Mouse (Mus musculus) retina, postnatal 7 days (tissue): ENCODE data around the gene Ifitm7.
"Not testable (repeated sequence)": the region's sequence is repeated elsewhere in the genome, so short reads cannot be mapped to it uniquely, and the experiment has no call there.

Experiments
- DNase-seq: peaks from one replicate; pipeline ENCODE4 v3.0.0-alpha.2; 2012; ENCODE audit warnings: low read depth, low spot score

The Ifitm7 gene

GRCm38 (mm10) chr16:13986574-13987478 lies at the start of gene Ifitm7, which contains the start of gene 2900011O08Rik:
Gene Ifitm7 (minus strand): TSS chr16:13986888.
Gene 2900011O08Rik (plus strand): TSS chr16:13986604.
- DNase-seq = no peak

DNA sequence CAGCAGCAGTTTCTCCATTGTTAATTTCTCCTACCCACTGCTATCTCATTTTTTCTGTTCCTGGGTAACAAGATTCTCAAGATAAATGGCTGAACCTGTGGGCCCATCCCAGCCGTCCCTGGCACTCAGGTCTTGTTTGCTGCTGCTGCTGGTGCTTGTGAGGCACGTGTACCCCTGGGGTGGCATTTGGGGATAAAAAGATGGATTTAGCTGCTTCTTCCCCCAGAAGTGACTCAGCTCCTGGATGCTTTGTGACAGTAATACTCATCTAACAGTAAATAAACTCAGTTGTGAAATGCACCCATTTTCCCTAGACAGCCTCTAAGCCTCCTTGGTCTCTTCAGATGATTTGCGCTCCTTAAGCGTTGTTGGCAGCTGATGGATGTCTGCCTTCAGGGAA lies 46.4 kb upstream of the Ifitm7 start:
- no peak for DNase-seq

DNA sequence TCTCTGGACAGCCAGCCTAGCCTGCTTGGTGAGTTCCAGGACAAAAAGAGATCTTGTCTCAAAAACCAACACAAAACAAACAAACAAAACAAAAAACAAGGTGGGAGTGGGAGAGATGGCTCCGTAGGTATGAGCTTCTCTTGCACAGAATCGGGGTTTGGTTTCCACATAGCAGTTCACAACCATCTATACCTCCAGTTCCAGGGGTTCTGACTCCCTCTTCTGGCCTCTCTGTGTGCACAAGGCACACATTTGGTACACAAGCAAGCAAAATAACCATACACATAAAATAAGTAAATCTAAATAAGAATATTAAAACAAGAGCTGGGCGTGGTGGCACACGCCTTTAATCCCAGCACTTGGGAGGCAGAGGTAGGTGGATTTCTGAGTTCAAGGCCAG lies 44.0 kb upstream of the Ifitm7 start:
- no peak for DNase-seq

GRCm38 (mm10) chr16:14029851-14030250 lies 43.2 kb upstream of the Ifitm7 start:
- no peak for DNase-seq

DNA sequence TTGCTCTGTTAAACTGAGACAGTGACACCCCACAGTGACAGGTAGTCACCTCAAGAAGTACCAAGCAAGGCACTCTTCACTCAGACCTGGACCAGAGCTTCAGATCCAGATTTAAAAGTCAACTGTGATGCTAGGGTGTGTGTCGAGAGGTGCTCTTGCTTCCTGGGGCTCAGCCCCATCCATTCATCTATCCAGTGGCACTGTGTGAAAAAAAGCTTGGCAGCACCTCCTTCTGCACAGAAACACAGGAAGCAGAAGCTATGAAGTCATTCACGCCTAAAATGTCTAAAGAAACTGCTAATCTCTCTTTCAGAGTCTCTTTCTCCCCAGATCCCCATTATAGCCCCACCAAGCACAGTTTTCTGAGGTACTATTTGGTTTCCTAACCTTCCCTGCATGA lies 42.4 kb upstream of the Ifitm7 start:
- no peak for DNase-seq

GRCm38 (mm10) chr16:14025091-14025990 lies 38.7 kb upstream of the Ifitm7 start:
- DNase-seq = no peak

DNA sequence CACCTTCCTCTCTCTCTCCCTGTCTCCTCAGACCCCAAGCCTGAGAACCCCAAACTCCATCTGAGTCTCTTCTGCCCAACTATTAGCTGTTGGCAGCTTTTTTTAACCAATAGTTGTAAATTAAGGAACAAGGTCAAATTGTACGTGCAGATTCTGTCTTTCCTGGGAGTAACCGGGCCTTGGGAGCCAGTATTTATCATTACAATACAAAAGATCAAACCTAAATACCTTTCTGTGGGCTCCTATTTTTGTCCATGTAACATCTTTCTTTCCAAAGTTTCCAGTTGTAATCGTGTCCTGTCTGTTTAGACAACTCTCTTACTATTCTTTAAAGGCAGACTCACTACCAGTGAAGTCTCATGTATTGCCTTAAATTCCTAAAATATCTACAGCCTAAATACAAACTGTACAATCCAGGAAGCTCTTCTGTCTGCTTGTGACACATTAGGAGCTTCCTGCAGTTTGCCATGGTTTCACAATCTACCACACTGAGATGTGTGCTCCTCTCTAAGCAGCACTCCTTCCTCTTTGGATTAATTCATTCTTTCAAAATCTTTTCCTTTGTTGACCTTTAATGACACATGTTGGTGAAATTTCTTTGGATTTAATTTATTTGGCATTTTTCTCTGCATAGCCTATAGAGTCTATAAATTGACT lies 34.6 kb upstream of the Ifitm7 start:
- DNase-seq = no peak

DNA sequence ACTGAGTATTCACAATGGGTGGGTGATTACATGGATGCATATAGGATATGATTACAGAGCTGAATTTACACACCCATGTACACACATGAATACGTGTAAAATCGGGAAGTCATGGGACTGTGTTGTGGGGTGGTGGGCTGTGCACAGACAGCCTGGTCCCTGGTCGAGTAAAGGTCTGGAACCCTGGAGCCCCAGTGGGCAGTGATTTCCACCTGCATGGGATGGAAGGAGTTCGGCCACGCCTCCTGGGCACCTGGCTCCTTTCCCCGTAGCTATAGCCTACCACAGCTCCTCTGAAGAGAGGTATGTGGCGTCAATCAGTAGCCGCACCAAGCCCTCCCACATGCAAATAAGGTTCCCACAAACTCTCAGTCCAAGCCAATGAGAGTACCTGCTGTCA lies 30.6 kb upstream of the Ifitm7 start:
- no peak for DNase-seq

GRCm38 (mm10) chr16:14009966-14010365 lies 23.3 kb upstream of the Ifitm7 start:
- DNase-seq = no peak

DNA sequence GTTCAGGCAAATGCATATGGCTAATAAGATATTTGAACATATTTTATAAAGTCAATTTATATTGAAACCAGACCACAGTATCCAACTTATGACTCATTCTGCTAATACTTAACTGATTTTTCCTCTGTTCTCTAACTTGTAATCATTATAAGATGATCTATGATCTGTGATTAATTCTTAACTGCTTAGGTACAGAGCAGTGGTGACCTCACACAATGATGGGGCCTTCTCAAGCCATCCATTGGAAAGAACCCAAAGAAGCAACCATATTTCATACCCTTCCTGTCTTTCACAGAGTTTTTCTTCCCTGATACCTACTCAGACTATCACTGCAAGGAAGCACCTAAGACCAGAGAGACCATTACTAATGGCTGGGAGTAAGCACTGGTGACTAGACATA lies 22.0 kb upstream of the Ifitm7 start:
- DNase-seq = no peak

GRCm38 (mm10) chr16:14008081-14008480 lies 21.4 kb upstream of the Ifitm7 start:
- DNase-seq = no peak

- DNase-seq = no peak
These were observed 18.6 kb upstream of the Ifitm7 start for GRCm38 (mm10) chr16:14005266-14005665.

DNA sequence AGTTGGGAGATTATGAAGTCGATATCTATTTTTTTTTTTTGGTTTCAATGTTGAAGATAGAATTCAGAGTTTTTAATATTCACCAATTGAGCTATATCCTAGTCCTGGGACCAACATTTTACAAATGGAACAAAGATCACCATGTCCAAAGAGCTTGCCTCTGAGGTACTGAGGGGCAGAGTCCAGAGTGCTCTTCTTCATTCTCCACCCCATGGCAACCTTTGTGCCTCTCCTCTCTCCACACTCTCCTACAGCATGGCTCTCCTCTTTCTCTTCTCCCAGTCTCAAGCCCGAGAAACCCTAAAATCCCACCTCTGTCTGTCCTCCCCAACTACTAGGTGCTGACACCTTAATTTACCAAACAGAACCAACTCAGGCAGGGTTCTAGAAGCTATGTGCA lies 18.0 kb upstream of the Ifitm7 start:
- no peak for DNase-seq

- no peak for DNase-seq
These were observed 17.5 kb upstream of the Ifitm7 start for GRCm38 (mm10) chr16:14004170-14004569.

GRCm38 (mm10) chr16:14003386-14004130 lies 16.9 kb upstream of the Ifitm7 start:
- DNase-seq = no peak

GRCm38 (mm10) chr16:13994502-13994901 lies 7.8 kb upstream of the Ifitm7 start:
- no peak for DNase-seq

DNA sequence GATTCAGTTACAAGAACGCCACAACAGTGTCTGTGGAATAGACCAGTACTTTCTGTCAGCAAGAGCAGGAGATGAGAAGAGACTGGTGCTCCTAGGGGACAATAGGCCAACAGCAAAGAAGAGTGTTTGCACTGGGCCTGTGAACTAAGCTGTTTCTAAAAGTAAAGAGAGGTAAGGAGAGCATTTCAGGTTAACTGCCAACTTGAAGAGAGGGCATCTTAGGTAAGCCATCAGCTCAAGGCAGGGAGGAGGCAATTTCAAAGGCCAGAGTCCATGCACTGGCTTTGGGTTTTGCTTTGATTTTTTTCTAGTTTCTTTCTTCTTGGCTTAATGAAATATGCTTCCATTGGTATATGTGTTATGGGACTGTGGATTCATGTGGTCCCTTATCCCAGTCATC lies 7.4 kb upstream of the Ifitm7 start:
- DNase-seq = no peak

GRCm38 (mm10) chr16:13992518-13993248 lies 6.0 kb upstream of the Ifitm7 start:
- DNase-seq = no peak

- DNase-seq = no peak
These were observed 503 bp downstream of the Ifitm7 start for GRCm38 (mm10) chr16:13986197-13986573.

GRCm38 (mm10) chr16:13983161-13983560 lies 3.5 kb downstream of the Ifitm7 start:
- no peak for DNase-seq

- DNase-seq = not testable (repeated sequence)
These were observed 5.0 kb downstream of the Ifitm7 start for GRCm38 (mm10) chr16:13981726-13982125.
